Mouse (Mus musculus) testis, adult 2 months (tissue): Measurements from ENCODE around the gene Il10rb.

Experiments
- CTCF ChIP-seq: fragments of 200-500 bp; IDR thresholded peaks from 2 replicates; pipeline ENCODE4 v1.5.1; 2012; ENCODE audit warnings: low read depth, mild to moderate bottlenecking, inconsistent platforms, low read length, moderate library complexity; ENCODE audit not compliant: control insufficient read depth, insufficient read depth, insufficient replicate concordance
- POLR2A ChIP-seq: fragments of 200-500 bp; IDR thresholded peaks from 2 replicates; pipeline ENCODE4 v1.6.1; 2012; ENCODE audit warnings: low read depth, mild to moderate bottlenecking, inconsistent platforms, low read length, moderate library complexity; ENCODE audit not compliant: control insufficient read depth

GRCm38 (mm10) chr16:91441366-91441765 lies 35.4 kb downstream of the Il10rb start:
- TF ChIP-seq CTCF (peak; percentile 35; the same call in 1 of the 2 replicates), POLR2A (no peak)
